Mouse (Mus musculus): ENCODE measurements at regions not wholly inside any gene's neighbourhood (a gene's known extent, or its start where the extent isn't known, plus 50 kb on each side); places are given as distances from the start of the nearest gene placed in this dataset.
"Not testable (repeated sequence)": the region's sequence is repeated elsewhere in the genome, so short reads cannot be mapped to it uniquely, and the experiment has no call there.

- Histone ChIP-seq H3K27me3 (replicated peaks; ENCODE audit: control insufficient read depth, insufficient read depth, low read length) (no peaks in the 10 kb centered on the region), H3K27ac (ENCODE audit: low read length) (no peak overlapping the region), H3K9ac (replicated peaks; ENCODE audit: low read depth, low read length) (no peak overlapping the region), H3K4me1 (replicated peaks; ENCODE audit: control insufficient read depth, insufficient read depth, low read length) (no peaks in the 10 kb centered on the region), H3K4me2 (ENCODE audit: low read length) (no peak overlapping the region), H3K9me3 (ENCODE audit: control insufficient read depth, low read length) (no peaks in the 10 kb centered on the region), H3K36me3 (ENCODE audit: control insufficient read depth, insufficient read depth) (no peaks in the 10 kb centered on the region), H3K4me3 (replicated peaks; ENCODE audit: low read length) (no peak overlapping the region)
- 88% methylated on average over 9 of the region's 9 CpGs for WGBS
- ATAC-seq: no peak
Observed at GRCm38 (mm10) chr3:78964231-78964858, 322.0 kb downstream of the Rapgef2 start.

DNA sequence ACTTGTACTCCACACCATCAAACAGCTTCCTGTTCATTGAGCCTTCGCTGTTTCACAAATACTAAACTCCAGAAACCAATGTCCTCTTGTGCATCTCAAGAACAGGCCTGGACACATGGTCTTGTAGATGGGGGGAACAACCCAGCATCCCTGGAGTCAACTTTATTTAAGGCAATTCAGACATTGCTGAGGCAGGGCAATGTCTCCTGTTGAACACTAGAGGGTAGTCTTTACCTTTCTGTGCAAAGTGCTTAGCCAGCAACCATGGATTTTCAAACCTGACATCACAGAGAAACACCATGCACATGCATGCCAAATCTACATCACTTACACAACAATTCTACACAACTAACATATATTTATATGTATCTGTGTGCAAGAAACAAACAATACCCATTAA lies 327.5 kb downstream of the Rapgef2 start:
- Histone ChIP-seq H3K9me3 (ENCODE audit: control insufficient read depth, low read length) (no peaks in the 10 kb centered on the region), H3K4me3 (replicated peaks; ENCODE audit: low read length) (no peak overlapping the region), H3K27ac (ENCODE audit: low read length) (no peak overlapping the region), H3K4me1 (replicated peaks; ENCODE audit: control insufficient read depth, insufficient read depth, low read length) (no peaks in the 10 kb centered on the region), H3K4me2 (ENCODE audit: low read length) (no peak overlapping the region), H3K9ac (replicated peaks; ENCODE audit: low read depth, low read length) (no peak overlapping the region), H3K27me3 (replicated peaks; ENCODE audit: control insufficient read depth, insufficient read depth, low read length) (no peaks in the 10 kb centered on the region), H3K36me3 (ENCODE audit: control insufficient read depth, insufficient read depth) (no peaks in the 10 kb centered on the region)
- ATAC-seq: peak; percentile 90
- 30% methylated on average over 1 of the region's 1 CpGs for WGBS

GRCm38 (mm10) chr3:78955364-78955763 lies 331.0 kb downstream of the Rapgef2 start:
- H3K9ac ChIP-seq (replicated peaks; ENCODE audit: low read depth, low read length): no peak overlapping the region
- WGBS: 80% methylated on average over 7 of the region's 7 CpGs
- H3K36me3 ChIP-seq (ENCODE audit: control insufficient read depth, insufficient read depth): no peaks in the 10 kb centered on the region
- H3K4me3 ChIP-seq (replicated peaks; ENCODE audit: low read length): no peak overlapping the region
- no peaks in the 10 kb centered on the region for H3K4me1 ChIP-seq (replicated peaks; ENCODE audit: control insufficient read depth, insufficient read depth, low read length)
- no peak overlapping the region for H3K4me2 ChIP-seq (ENCODE audit: low read length)
- H3K9me3 ChIP-seq (ENCODE audit: control insufficient read depth, low read length): no peaks in the 10 kb centered on the region
- H3K27me3 ChIP-seq (replicated peaks; ENCODE audit: control insufficient read depth, insufficient read depth, low read length): no peaks in the 10 kb centered on the region
- no peak overlapping the region for H3K27ac ChIP-seq (ENCODE audit: low read length)
- ATAC-seq: no peak

DNA sequence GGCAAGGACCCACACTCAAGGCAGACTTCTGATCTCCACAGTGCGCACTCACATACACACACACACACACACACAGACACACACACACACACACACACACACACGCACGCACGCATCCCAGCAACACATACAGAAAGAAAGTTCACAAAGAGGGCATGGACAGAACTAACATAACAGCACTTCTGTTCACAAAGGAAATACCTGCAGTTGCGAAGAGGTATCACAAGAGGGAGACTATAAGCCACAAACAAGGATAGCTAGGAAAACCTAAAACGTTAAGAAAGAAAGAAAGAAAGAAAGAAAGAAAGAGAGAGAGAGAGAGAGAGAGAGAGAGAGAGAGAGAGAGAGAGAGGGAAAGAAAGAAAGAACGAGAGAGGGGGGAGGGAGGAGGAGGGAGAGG lies 336.9 kb downstream of the Rapgef2 start:
- not testable (repeated sequence) for H3K4me3 ChIP-seq (replicated peaks; ENCODE audit: low read length); H3K4me1 ChIP-seq (replicated peaks; ENCODE audit: control insufficient read depth, insufficient read depth, low read length); H3K9ac ChIP-seq (replicated peaks; ENCODE audit: low read depth, low read length); H3K9me3 ChIP-seq (ENCODE audit: control insufficient read depth, low read length); H3K27ac ChIP-seq (ENCODE audit: low read length); H3K36me3 ChIP-seq (ENCODE audit: control insufficient read depth, insufficient read depth); ATAC-seq; H3K27me3 ChIP-seq (replicated peaks; ENCODE audit: control insufficient read depth, insufficient read depth, low read length); H3K4me2 ChIP-seq (ENCODE audit: low read length)
- 77% methylated on average over 6 of the region's 7 CpGs for WGBS

DNA sequence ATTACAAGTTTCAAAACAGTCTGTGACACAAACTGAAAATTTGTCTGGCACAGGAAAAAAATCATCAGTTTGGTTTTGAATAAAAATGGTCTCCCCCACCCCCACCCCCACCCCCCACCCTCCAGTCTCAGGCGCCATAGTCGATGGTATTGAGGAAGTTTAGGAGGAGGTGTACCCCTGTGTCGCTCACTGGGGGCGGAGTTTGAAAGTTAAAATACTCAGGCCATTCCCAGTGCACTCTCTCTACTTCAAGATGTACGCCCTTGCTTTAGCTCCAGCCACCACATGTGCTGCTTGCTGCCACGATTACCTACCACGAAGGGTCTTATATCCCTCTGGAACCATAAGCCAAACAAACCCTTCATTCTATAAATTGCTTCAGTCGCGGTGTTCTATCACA lies 337.6 kb downstream of the Rapgef2 start:
- ATAC-seq: peak; percentile 54; the same call in 1 of the 2 replicates
- Histone ChIP-seq H3K27me3 (replicated peaks; ENCODE audit: control insufficient read depth, insufficient read depth, low read length) (no peaks in the 10 kb centered on the region), H3K27ac (ENCODE audit: low read length) (no peak overlapping the region), H3K9me3 (ENCODE audit: control insufficient read depth, low read length) (no peaks in the 10 kb centered on the region), H3K36me3 (ENCODE audit: control insufficient read depth, insufficient read depth) (no peaks in the 10 kb centered on the region), H3K4me1 (replicated peaks; ENCODE audit: control insufficient read depth, insufficient read depth, low read length) (no peaks in the 10 kb centered on the region; the same call in 1 of the 2 replicates), H3K4me3 (replicated peaks; ENCODE audit: low read length) (no peak overlapping the region), H3K4me2 (ENCODE audit: low read length) (no peak overlapping the region), H3K9ac (replicated peaks; ENCODE audit: low read depth, low read length) (no peak overlapping the region)
- WGBS: 92% methylated on average over 9 of the region's 9 CpGs

DNA sequence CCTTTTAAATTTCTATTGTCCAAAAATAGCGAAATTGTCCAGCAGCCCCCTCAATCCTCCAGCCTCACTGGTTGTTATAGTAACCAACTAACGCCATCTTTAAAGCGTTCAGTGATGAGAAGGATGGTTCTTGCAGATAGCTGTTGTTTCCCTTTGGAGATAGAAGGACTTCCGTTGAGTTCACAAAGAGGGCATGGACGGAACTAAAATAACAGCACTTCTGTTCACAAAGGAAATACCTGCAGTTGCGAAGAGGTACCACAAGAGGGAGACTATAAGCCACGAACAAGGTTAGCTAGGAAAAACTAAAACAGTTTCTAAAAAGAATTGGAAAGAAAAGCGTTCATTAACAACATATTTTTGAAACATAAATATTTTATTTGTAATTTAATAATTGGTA lies 338.1 kb downstream of the Rapgef2 start:
- Histone ChIP-seq H3K9me3 (ENCODE audit: control insufficient read depth, low read length) (no peaks in the 10 kb centered on the region), H3K27ac (ENCODE audit: low read length) (no peak overlapping the region), H3K4me3 (replicated peaks; ENCODE audit: low read length) (no peak overlapping the region), H3K9ac (replicated peaks; ENCODE audit: low read depth, low read length) (no peak overlapping the region), H3K4me1 (replicated peaks; ENCODE audit: control insufficient read depth, insufficient read depth, low read length) (no peaks in the 10 kb centered on the region; the same call in 1 of the 2 replicates), H3K36me3 (ENCODE audit: control insufficient read depth, insufficient read depth) (no peaks in the 10 kb centered on the region), H3K27me3 (replicated peaks; ENCODE audit: control insufficient read depth, insufficient read depth, low read length) (no peaks in the 10 kb centered on the region), H3K4me2 (ENCODE audit: low read length) (no peak overlapping the region)
- no peak for ATAC-seq
- WGBS: 34% methylated on average over 8 of the region's 8 CpGs

- 89% methylated on average over 9 of the region's 9 CpGs for WGBS
Observed at GRCm38 (mm10) chr3:78947183-78947582, 339.1 kb downstream of the Rapgef2 start.

DNA sequence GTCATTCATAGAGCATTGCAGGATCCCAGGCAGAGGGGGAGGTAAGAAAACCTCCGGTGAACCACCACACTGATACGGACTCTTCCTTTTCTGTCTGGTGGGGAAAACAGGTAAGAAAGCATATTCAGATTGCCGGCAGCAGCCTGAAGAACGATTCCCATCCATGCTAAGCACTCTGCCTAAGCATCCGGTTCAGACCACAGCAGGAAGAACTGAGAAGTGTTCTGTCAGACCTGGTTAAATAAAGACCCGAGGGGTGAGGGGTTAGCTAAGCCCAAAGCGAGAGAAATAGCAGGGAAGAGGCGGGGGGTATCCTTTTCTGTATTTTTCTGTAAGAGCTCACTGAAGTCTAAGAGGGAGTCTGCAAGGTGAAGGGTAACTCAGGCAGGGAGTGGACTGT lies 342.1 kb downstream of the Rapgef2 start:
- Histone ChIP-seq H3K4me2 (ENCODE audit: low read length) (no peak overlapping the region), H3K36me3 (ENCODE audit: control insufficient read depth, insufficient read depth) (no peaks in the 10 kb centered on the region), H3K27me3 (replicated peaks; ENCODE audit: control insufficient read depth, insufficient read depth, low read length) (no peaks in the 10 kb centered on the region), H3K9ac (replicated peaks; ENCODE audit: low read depth, low read length) (no peak overlapping the region), H3K9me3 (ENCODE audit: control insufficient read depth, low read length) (no peaks in the 10 kb centered on the region), H3K4me1 (replicated peaks; ENCODE audit: control insufficient read depth, insufficient read depth, low read length) (no peaks in the 10 kb centered on the region; the same call in 1 of the 2 replicates), H3K27ac (ENCODE audit: low read length) (no peak overlapping the region), H3K4me3 (replicated peaks; ENCODE audit: low read length) (no peak overlapping the region)
- WGBS: 73% methylated on average over 8 of the region's 8 CpGs
- no peak for ATAC-seq

More at GRCm38 (mm10) chr3:78947183-78947582, 339.1 kb downstream of the Rapgef2 start:
- Histone ChIP-seq H3K4me1 (replicated peaks; ENCODE audit: control insufficient read depth, insufficient read depth, low read length) (no peaks in the 10 kb centered on the region; the same call in 1 of the 2 replicates), H3K36me3 (ENCODE audit: control insufficient read depth, insufficient read depth) (no peaks in the 10 kb centered on the region), H3K4me3 (replicated peaks; ENCODE audit: low read length) (no peak overlapping the region), H3K9ac (replicated peaks; ENCODE audit: low read depth, low read length) (no peak overlapping the region), H3K9me3 (ENCODE audit: control insufficient read depth, low read length) (no peaks in the 10 kb centered on the region), H3K4me2 (ENCODE audit: low read length) (no peak overlapping the region), H3K27ac (ENCODE audit: low read length) (no peak overlapping the region), H3K27me3 (replicated peaks; ENCODE audit: control insufficient read depth, insufficient read depth, low read length) (no peaks in the 10 kb centered on the region)
- ATAC-seq: no peak

DNA sequence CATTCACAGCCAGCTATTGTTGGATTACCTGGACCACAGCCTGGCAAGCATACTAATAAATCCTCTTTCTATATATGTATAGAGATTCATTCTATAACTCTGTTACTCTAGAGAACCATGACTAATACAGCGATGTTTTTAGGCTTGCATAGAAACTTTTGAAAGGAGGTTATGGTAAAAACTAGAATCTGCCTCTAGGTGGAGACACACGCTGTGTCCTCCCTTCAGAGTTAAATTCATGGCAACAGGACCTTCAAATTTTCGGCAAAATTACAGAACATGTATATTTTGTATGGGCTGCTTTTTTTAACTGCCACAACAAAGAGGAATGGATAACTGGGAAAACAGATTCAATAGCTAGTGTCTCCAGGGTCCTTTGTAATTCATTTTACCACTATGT lies 353.3 kb downstream of the Rapgef2 start:
- Histone ChIP-seq H3K36me3 (ENCODE audit: control insufficient read depth, insufficient read depth) (no peaks in the 10 kb centered on the region), H3K27ac (ENCODE audit: low read length) (no peak overlapping the region), H3K27me3 (replicated peaks; ENCODE audit: control insufficient read depth, insufficient read depth, low read length) (no peaks in the 10 kb centered on the region), H3K4me3 (replicated peaks; ENCODE audit: low read length) (no peak overlapping the region), H3K9ac (replicated peaks; ENCODE audit: low read depth, low read length) (no peak overlapping the region), H3K9me3 (ENCODE audit: control insufficient read depth, low read length) (no peaks in the 10 kb centered on the region), H3K4me2 (ENCODE audit: low read length) (no peak overlapping the region), H3K4me1 (replicated peaks; ENCODE audit: control insufficient read depth, insufficient read depth, low read length) (no peaks in the 10 kb centered on the region)
- 83% methylated on average over 3 of the region's 3 CpGs for WGBS
- ATAC-seq: no peak

DNA sequence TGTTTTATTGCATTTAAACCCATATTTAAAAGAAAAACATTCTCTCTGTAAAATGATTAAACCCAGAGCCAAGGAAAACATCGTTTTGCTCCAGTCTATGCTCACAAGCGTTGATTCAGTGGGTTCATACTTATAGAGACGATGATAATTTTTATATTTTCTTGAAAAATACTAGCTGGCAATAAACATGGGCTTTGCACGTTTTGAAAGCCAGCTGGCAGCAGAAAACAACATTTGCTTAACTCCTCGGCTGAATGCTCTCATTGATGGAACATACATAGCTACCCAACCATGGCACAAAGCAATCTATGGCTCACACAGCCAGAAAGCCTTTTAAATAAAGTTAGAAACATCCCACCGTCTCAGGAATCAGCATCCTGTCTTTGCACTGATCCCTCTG lies 366.5 kb downstream of the Rapgef2 start:
- WGBS: 38% methylated on average over 6 of the region's 6 CpGs
- Histone ChIP-seq H3K9me3 (ENCODE audit: control insufficient read depth, low read length) (no peaks in the 10 kb centered on the region), H3K4me1 (replicated peaks; ENCODE audit: control insufficient read depth, insufficient read depth, low read length) (peaks cover 2% of the 10 kb centered on the region; the same call in 1 of the 2 replicates), H3K27me3 (replicated peaks; ENCODE audit: control insufficient read depth, insufficient read depth, low read length) (no peaks in the 10 kb centered on the region), H3K4me3 (replicated peaks; ENCODE audit: low read length) (no peak overlapping the region; the same call in 1 of the 2 replicates), H3K36me3 (ENCODE audit: control insufficient read depth, insufficient read depth) (no peaks in the 10 kb centered on the region), H3K4me2 (ENCODE audit: low read length) (peak overlapping the region; percentile 58), H3K27ac (ENCODE audit: low read length) (peak overlapping the region; percentile 2; the same call in 1 of the 2 replicates), H3K9ac (replicated peaks; ENCODE audit: low read depth, low read length) (no peak overlapping the region; the same call in 1 of the 2 replicates)
- ATAC-seq: peak; percentile 79
